In genomic region chrX:59566017-59566679, GRCm38 (mm10) we compare ENCODE assay signal across 7 mouse cellular contexts. TPM values are rescaled to one million over a fixed set of nuclear protein-coding genes. Genes with fewer than 3 reads are reported as not detected.
DNase-seq lines count a peak whose midpoint lies in the region; ATAC-seq lines count a peak whose summit lies in the region.

No protein-coding gene starts in this region.

- H3K9ac ChIP-seq in heart, embryonic 13.5 days, result peak overlapping the region; percentile 84
- 0 out of 2 replicates have a peak overlapping the region, but pooled peaks have one; percentile 57 for H3K9ac ChIP-seq in limb, embryonic 12.5 days (replicated peaks)

- H3K4me3 ChIP-seq in heart, embryonic 13.5 days, result peak overlapping the region; percentile 62
- H3K4me3 ChIP-seq in limb, embryonic 12.5 days (replicated peaks), result peak overlapping the region; percentile 47

- WGBS in heart, embryonic 13.5 days, result 20% methylated on average over 18 of the region's 18 CpGs
- 21% methylated on average over 18 of the region's 18 CpGs for WGBS in limb, embryonic 12.5 days

- H3K4me2 ChIP-seq in heart, embryonic 13.5 days, result peak overlapping the region; percentile 70
- H3K4me2 ChIP-seq in limb, embryonic 12.5 days, result peak overlapping the region; percentile 65

- H3K27ac ChIP-seq in heart, embryonic 13.5 days (replicated peaks), result no peak overlapping the region; the same call in 1 of the 2 replicates
- no peak overlapping the region for H3K27ac ChIP-seq in limb, embryonic 12.5 days

- no peaks in the 10 kb centered on the region for H3K36me3 ChIP-seq in heart, embryonic 13.5 days
- no peaks in the 10 kb centered on the region for H3K36me3 ChIP-seq in limb, embryonic 12.5 days

- DNase-seq in ovary, postnatal 36 days (ENCODE audit: low spot score), result peak; percentile 4
- no peak for DNase-seq in ovary, postnatal 10 days (ENCODE audit: low spot score)
- peak; percentile 36 to 47 for DNase-seq in cerebellum, postnatal 14 days
- DNase-seq in right cerebral cortex, postnatal 25 days, result peak; percentile 18

- 0 out of 2 replicates have a peak, but pooled peaks cover 3% of the 10 kb centered on the region for H3K4me1 ChIP-seq in heart, embryonic 13.5 days
- H3K4me1 ChIP-seq in limb, embryonic 12.5 days (replicated peaks), result peaks cover 4% of the 10 kb centered on the region; the same call in 1 of the 2 replicates

- peaks cover 29% of the 10 kb centered on the region for H3K27me3 ChIP-seq in heart, embryonic 13.5 days (replicated peaks)
- peaks cover 45% of the 10 kb centered on the region for H3K27me3 ChIP-seq in limb, embryonic 12.5 days

- no peaks in the 10 kb centered on the region for H3K9me3 ChIP-seq in heart, embryonic 13.5 days
- H3K9me3 ChIP-seq in limb, embryonic 12.5 days, result no peaks in the 10 kb centered on the region

- no peak for ATAC-seq in heart, embryonic 13.5 days (ENCODE audit: extremely low read depth, insufficient number of reproducible peaks, low FRiP score, low TSS enrichment)
- peak; percentile 52; the same call in 1 of the 2 replicates for ATAC-seq in limb, embryonic 12.5 days (ENCODE audit: insufficient number of reproducible peaks, insufficient read depth, low FRiP score, low TSS enrichment, low read depth)
- no peak for ATAC-seq in activated CD4-positive, CD25-positive, alpha-beta regulatory T cell, adult 4 months

RNA-seq across cellular contexts. Expression of gene Fgf13, which starts 1.7 kb away (rescaled TPM):
- polyA plus RNA-seq in heart, embryonic 13.5 days (2015; fragmentation: Nextera tagmentation; extraction: Ambion mirVana), result 53.9 and 62.5 TPM in 2 replicates
- 19.1 and 20.5 TPM in 2 replicates for polyA plus RNA-seq in limb, embryonic 12.5 days (2016; fragmentation: Nextera tagmentation; extraction: Ambion mirVana)
- 1 to 10 TPM; 7.9 to 8.4 TPM for polyA plus RNA-seq in activated CD4-positive, CD25-positive, alpha-beta regulatory T cell, adult 4 months (2017; shearing (Covaris generic))
